Mouse (Mus musculus) embryonic facial prominence, embryonic 13.5 days (tissue): ENCODE results near the gene Golim4. TPM values are rescaled to one million over a fixed set of nuclear protein-coding genes. Genes with fewer than 3 reads are reported as not detected.

Source experiments
- ATAC-seq: fragments of 200-750 bp; cut with Nextera tagmentation; 2 replicates; pipeline ENCODE4 v1.8.0; 2017; ENCODE audit warnings: low read depth; ENCODE audit not compliant: insufficient number of reproducible peaks, insufficient read depth, low FRiP score, low TSS enrichment
- H3K27ac ChIP-seq: fragments of 300-500 bp; sonication (generic); 2 replicates; pipeline ENCODE4 v1.5.1; 2015; ENCODE audit warnings: moderate library complexity, mild to moderate bottlenecking, inconsistent platforms
- H3K27me3 ChIP-seq: fragments of 300-500 bp; sonication (generic); 2 replicates; pipeline ENCODE4 v1.6.1; 2015; ENCODE audit warnings: mild to moderate bottlenecking, inconsistent platforms
- H3K36me3 ChIP-seq: fragments of 300-500 bp; sonication (generic); 2 replicates; pipeline ENCODE4 v1.6.1; 2015; ENCODE audit warnings: mild to moderate bottlenecking, inconsistent platforms
- H3K4me1 ChIP-seq: fragments of 300-500 bp; sonication (generic); 2 replicates; pipeline ENCODE4 v1.6.1; 2015; ENCODE audit warnings: inconsistent platforms
- H3K4me2 ChIP-seq: fragments of 300-500 bp; sonication (generic); 2 replicates; pipeline ENCODE4 v1.6.1; 2015; ENCODE audit warnings: moderate library complexity, mild to moderate bottlenecking, inconsistent platforms
- H3K4me3 ChIP-seq: fragments of 300-500 bp; sonication (generic); 2 replicates; pipeline ENCODE4 v1.5.1; 2015; ENCODE audit warnings: mild to moderate bottlenecking, inconsistent platforms
- H3K9ac ChIP-seq: fragments of 300-500 bp; sonication (generic); 2 replicates; pipeline ENCODE4 v1.6.1; 2015; ENCODE audit warnings: mild to moderate bottlenecking, inconsistent platforms
- H3K9me3 ChIP-seq: fragments of 300-500 bp; sonication (generic); 2 replicates; pipeline ENCODE4 v1.6.1; 2016; ENCODE audit warnings: inconsistent platforms
- WGBS: fragments of 180-500 bp; shearing (Covaris S2); methylation state at CpG from one replicate; pipeline ENCODE4 v1.1.7; 2015; ENCODE audit warnings: mixed read lengths; 5-methylcytosine and 5-hydroxymethylcytosine counted together
- polyA plus RNA-seq: library from polyadenylated mRNA; unstranded; fragments of >200 nt; fragmentation: Nextera tagmentation; extraction: Ambion mirVana; gene quantifications from 2 replicates; pipeline ENCODE4 v1.2.1, GENCODE M21; 2015

Golim4 gene
- polyA plus RNA-seq, 1 experiment from 2014 or later, result 54.0 TPM

GRCm38 (mm10) chr3:75949358-75949757 is 7.4 kb downstream of the Golim4 start:
- no peak overlapping the region for H3K9ac ChIP-seq
- no peak overlapping the region for H3K4me3 ChIP-seq
- ATAC-seq, result no peak
- peaks cover 6% of the 10 kb centered on the region; the same call in 1 of the 2 replicates for H3K36me3 ChIP-seq
- H3K27me3 ChIP-seq, result no peaks in the 10 kb centered on the region
- no peak overlapping the region for H3K27ac ChIP-seq
- peaks cover 23% of the 10 kb centered on the region for H3K4me1 ChIP-seq
- H3K9me3 ChIP-seq, result no peaks in the 10 kb centered on the region
- H3K4me2 ChIP-seq, result no peak overlapping the region
- WGBS, result 75% methylated on average over 5 of the region's 5 CpGs

- no peak overlapping the region for H3K27ac ChIP-seq
- no peak overlapping the region for H3K9ac ChIP-seq
- no peak for ATAC-seq
- H3K27me3 ChIP-seq, result no peaks in the 10 kb centered on the region
- H3K36me3 ChIP-seq, result peaks cover 6% of the 10 kb centered on the region; the same call in 1 of the 2 replicates
- H3K4me2 ChIP-seq, result no peak overlapping the region
- peaks cover 16% of the 10 kb centered on the region for H3K4me1 ChIP-seq
- no peaks in the 10 kb centered on the region for H3K9me3 ChIP-seq
- 41% methylated on average over 2 of the region's 2 CpGs for WGBS
- H3K4me3 ChIP-seq, result no peak overlapping the region
These were observed 8.1 kb downstream of the Golim4 start for GRCm38 (mm10) chr3:75948541-75949095.

- no peak overlapping the region for H3K9ac ChIP-seq
- H3K4me3 ChIP-seq, result no peak overlapping the region
- no peak overlapping the region for H3K27ac ChIP-seq
- H3K36me3 ChIP-seq, result peaks cover 6% of the 10 kb centered on the region; the same call in 1 of the 2 replicates
- ATAC-seq, result no peak
- H3K4me2 ChIP-seq, result no peak overlapping the region
- H3K4me1 ChIP-seq, result peaks cover 13% of the 10 kb centered on the region
- WGBS, result 73% methylated on average over 1 of the region's 1 CpGs
- H3K9me3 ChIP-seq, result no peaks in the 10 kb centered on the region
- no peaks in the 10 kb centered on the region for H3K27me3 ChIP-seq
These were observed 8.7 kb downstream of the Golim4 start for GRCm38 (mm10) chr3:75948003-75948402.

GRCm38 (mm10) chr3:75942303-75943060 is 14.3 kb downstream of the Golim4 start:
- peaks cover 6% of the 10 kb centered on the region; the same call in 1 of the 2 replicates for H3K36me3 ChIP-seq
- no peaks in the 10 kb centered on the region for H3K9me3 ChIP-seq
- H3K4me3 ChIP-seq, result no peak overlapping the region
- no peak overlapping the region for H3K4me2 ChIP-seq
- no peaks in the 10 kb centered on the region for H3K27me3 ChIP-seq
- peaks cover 15% of the 10 kb centered on the region for H3K4me1 ChIP-seq
- no peak overlapping the region for H3K9ac ChIP-seq
- H3K27ac ChIP-seq, result no peak overlapping the region
- WGBS, result 42% methylated on average over 12 of the region's 12 CpGs
- peak; percentile 59; the same call in 1 of the 2 replicates for ATAC-seq

GRCm38 (mm10) chr3:75941864-75942263 is 14.9 kb downstream of the Golim4 start:
- H3K27ac ChIP-seq, result no peak overlapping the region
- peaks cover 15% of the 10 kb centered on the region for H3K4me1 ChIP-seq
- H3K4me2 ChIP-seq, result no peak overlapping the region
- H3K4me3 ChIP-seq, result no peak overlapping the region
- H3K27me3 ChIP-seq, result no peaks in the 10 kb centered on the region
- 5% methylated on average over 1 of the region's 1 CpGs for WGBS
- H3K9ac ChIP-seq, result no peak overlapping the region
- no peak for ATAC-seq
- no peaks in the 10 kb centered on the region for H3K9me3 ChIP-seq
- peaks cover 2% of the 10 kb centered on the region; the same call in 1 of the 2 replicates for H3K36me3 ChIP-seq

GRCm38 (mm10) chr3:75936152-75936551 is 20.6 kb downstream of the Golim4 start:
- ATAC-seq, result no peak
- Histone ChIP-seq H3K4me1 (peaks cover 2% of the 10 kb centered on the region; the same call in 1 of the 2 replicates), H3K27ac (no peak overlapping the region), H3K27me3 (no peaks in the 10 kb centered on the region), H3K4me2 (no peak overlapping the region), H3K9me3 (0 out of 2 replicates have a peak, but pooled peaks cover 4% of the 10 kb centered on the region), H3K9ac (no peak overlapping the region), H3K4me3 (no peak overlapping the region), H3K36me3 (peaks cover 14% of the 10 kb centered on the region)
- WGBS, result 90% methylated on average over 2 of the region's 2 CpGs

- Histone ChIP-seq H3K4me1 (no peaks in the 10 kb centered on the region), H3K36me3 (peaks cover 13% of the 10 kb centered on the region), H3K9me3 (0 out of 2 replicates have a peak, but pooled peaks cover 4% of the 10 kb centered on the region), H3K4me3 (no peak overlapping the region), H3K27ac (no peak overlapping the region), H3K9ac (no peak overlapping the region), H3K4me2 (no peak overlapping the region), H3K27me3 (no peaks in the 10 kb centered on the region)
- 94% methylated on average over 2 of the region's 2 CpGs for WGBS
- no peak for ATAC-seq
These were observed 26.0 kb downstream of the Golim4 start for GRCm38 (mm10) chr3:75930659-75931225.

- Histone ChIP-seq H3K4me1 (no peaks in the 10 kb centered on the region), H3K9ac (no peak overlapping the region), H3K36me3 (peaks cover 9% of the 10 kb centered on the region), H3K9me3 (0 out of 2 replicates have a peak, but pooled peaks cover 4% of the 10 kb centered on the region), H3K27me3 (no peaks in the 10 kb centered on the region), H3K4me2 (no peak overlapping the region), H3K27ac (no peak overlapping the region), H3K4me3 (no peak overlapping the region)
- no peak for ATAC-seq
- WGBS, result 94% methylated on average over 7 of the region's 7 CpGs
These were observed 26.7 kb downstream of the Golim4 start for GRCm38 (mm10) chr3:75929926-75930548.

GRCm38 (mm10) chr3:75926327-75926726 is 30.4 kb downstream of the Golim4 start:
- Histone ChIP-seq H3K4me2 (no peak overlapping the region), H3K4me1 (no peaks in the 10 kb centered on the region), H3K9ac (no peak overlapping the region), H3K4me3 (no peak overlapping the region), H3K27ac (no peak overlapping the region), H3K36me3 (no peaks in the 10 kb centered on the region), H3K27me3 (no peaks in the 10 kb centered on the region), H3K9me3 (no peaks in the 10 kb centered on the region)
- WGBS, result 54% methylated on average over 3 of the region's 3 CpGs
- ATAC-seq, result no peak

GRCm38 (mm10) chr3:75925123-75925522 is 31.6 kb downstream of the Golim4 start:
- no peak for ATAC-seq
- Histone ChIP-seq H3K27me3 (no peaks in the 10 kb centered on the region), H3K27ac (no peak overlapping the region), H3K4me1 (no peaks in the 10 kb centered on the region), H3K4me2 (no peak overlapping the region), H3K4me3 (no peak overlapping the region), H3K9ac (no peak overlapping the region), H3K36me3 (no peaks in the 10 kb centered on the region), H3K9me3 (no peaks in the 10 kb centered on the region)
- WGBS, result 76% methylated on average over 2 of the region's 2 CpGs

- Histone ChIP-seq H3K4me3 (no peak overlapping the region), H3K4me1 (no peaks in the 10 kb centered on the region), H3K9ac (no peak overlapping the region), H3K27ac (no peak overlapping the region), H3K27me3 (no peaks in the 10 kb centered on the region), H3K36me3 (no peaks in the 10 kb centered on the region), H3K9me3 (no peaks in the 10 kb centered on the region), H3K4me2 (no peak overlapping the region)
- ATAC-seq, result no peak
- 90% methylated on average over 17 of the region's 17 CpGs for WGBS
These were observed 38.8 kb downstream of the Golim4 start for GRCm38 (mm10) chr3:75917770-75918503.
